Mouse (Mus musculus): Measurements from ENCODE around the gene Ces1d.

Ces1d gene

DNA sequence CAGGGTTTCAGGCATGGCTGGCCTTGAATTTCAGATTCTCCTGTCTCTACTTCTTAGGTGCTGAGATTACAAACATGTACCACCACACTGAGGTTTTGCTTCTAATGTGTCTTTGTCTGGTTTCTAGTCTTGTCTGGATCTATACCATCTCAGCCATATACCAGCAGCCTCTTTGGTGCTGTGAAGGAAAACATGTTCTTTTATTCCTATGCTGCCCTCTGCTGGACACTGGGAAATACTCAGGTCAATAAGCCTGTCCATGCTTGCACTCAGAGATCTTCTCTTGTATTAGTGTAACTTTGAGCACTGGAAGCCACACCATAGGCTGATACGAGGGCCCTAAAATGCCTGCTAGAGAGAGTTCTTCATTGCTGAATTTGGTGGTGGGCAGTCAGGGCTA lies 56.9 kb downstream of the Ces1d start:
- no peak for DNase-seq (ENCODE audit: low read depth in 2 of 2, low spot score in 2 of 2)

DNA sequence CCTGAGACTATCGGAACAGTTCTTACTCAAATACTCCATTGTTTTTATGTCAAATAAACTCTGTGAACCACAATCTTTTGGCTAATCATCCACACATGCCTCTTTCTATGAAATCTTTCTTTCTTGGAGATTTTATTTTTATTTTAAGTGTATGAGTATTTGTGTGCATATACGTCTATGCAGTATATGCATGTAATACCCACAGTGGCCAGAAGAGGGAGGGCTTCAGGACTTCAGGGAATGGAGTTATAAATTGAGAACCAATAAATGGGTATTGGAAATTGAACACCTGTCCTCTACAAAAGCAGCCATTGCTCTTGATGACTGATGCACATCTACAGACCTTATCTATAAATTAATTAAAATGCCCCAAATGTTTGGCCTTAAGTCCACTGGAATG lies 65.4 kb downstream of the Ces1d start:
- DNase-seq (ENCODE audit: low read depth in 2 of 2, low spot score in 2 of 2) = no peak

DNA sequence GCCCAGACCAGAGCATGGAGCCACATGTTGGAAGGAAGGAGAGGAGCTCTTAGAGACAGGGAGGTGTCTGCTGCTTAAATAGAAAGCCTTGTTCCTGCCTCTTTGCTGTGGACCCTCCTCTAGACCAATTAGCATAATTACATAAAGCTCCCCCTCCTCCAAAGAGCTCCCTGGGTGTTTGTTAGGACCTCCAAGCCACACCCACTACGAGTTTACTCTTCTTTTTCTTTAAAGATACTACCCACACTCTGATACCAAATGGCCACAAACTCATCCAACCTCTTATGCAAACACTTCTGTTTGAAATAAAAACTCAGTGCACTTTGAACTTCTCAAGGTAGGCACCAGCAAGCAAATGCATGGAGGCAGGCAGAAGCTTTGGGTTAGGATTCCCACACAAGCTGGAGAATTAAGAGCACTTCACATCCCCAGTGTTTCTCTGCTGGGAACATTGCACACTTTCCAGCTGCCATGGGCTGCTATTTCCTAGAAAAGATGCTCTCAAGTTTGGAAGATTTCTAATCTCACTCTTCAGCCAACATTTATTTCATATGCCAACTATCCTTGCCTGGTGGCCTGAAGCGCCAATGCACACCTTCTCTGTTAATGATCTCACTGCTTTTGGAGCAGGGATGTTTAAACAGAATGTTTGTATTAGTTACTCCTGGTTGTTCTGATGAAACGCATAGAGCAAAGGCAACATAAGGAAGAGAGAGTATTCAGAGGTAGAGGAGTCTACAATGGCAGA lies 66.2 kb downstream of the Ces1d start, which contains the start of gene Ces1c:
TSS of gene Ces1c (minus strand) at position 51 of the 748 bp plus-strand sequence.
- no peak for DNase-seq (ENCODE audit: low read depth in 2 of 2, low spot score in 2 of 2)

DNA sequence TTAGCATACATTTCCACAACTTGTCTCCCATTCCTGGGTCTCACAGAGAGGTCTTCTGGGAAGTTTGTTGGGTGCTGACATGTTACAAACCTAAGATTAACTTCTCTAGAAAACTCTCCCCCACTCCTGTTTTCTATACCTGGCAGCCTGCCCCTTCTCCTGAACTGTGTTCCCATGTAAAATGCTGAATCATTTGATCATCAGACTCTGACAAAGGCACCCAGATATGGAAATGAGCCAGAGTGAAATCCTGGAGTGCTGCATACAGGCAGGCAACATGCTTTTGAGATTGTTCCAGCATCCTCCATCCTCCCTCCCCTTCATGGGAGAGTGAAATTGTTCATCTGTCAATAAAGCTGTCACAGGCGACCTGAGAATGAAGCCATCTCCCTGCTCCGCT lies 71.2 kb downstream of the Ces1d start:
- DNase-seq (ENCODE audit: low read depth in 2 of 2, low spot score in 2 of 2) = no peak

DNA sequence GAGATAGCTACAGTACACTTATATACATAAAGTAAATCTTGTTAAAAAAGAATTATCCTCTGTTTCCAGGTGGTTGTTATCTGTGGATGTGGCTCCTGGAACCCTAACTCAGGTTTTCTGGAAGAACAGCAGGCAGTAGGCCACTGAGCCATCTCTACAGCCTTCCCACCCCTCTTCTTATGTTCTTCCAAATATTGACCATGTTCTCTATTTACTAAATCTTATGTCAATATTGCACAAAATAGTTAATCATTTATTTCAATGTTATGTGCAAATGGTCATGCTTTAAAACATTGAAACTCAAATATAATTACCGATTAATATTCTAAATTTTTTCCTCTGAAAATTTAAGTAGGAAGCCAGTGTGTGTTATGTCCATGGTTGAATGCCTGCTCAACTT lies 75.6 kb downstream of the Ces1d start:
- DNase-seq (ENCODE audit: low read depth in 2 of 2, low spot score in 2 of 2) = no peak

Measured in CD8-positive naive resting alpha-beta T cell, adult 2 months (primary cell).